Mouse (Mus musculus) myocyte (in vitro differentiated cells): ENCODE data around the gene Actl11. TPM values are rescaled to one million over a fixed set of nuclear protein-coding genes. Genes with fewer than 3 reads are reported as not detected.

ENCODE experiments used
- H3K27me3 ChIP-seq: one replicate; pipeline ENCODE4 v1.6.1; 2011; ENCODE audit not compliant: control insufficient read depth, insufficient read depth, insufficient read length
- H3K36me3 ChIP-seq: one replicate; pipeline ENCODE4 v1.6.1; 2011; ENCODE audit not compliant: control insufficient read depth, insufficient read depth
- H3K4me2 ChIP-seq: one replicate; pipeline ENCODE4 v1.6.1; 2011; ENCODE audit warnings: low read depth, control low read depth
- H3K4me3 ChIP-seq: one replicate; pipeline ENCODE4 v1.5.1; 2011; ENCODE audit warnings: mild to moderate bottlenecking, control low read depth, moderate library complexity
- H3K79me2 ChIP-seq: one replicate; pipeline ENCODE4 v1.6.1; 2011; ENCODE audit not compliant: control insufficient read depth, insufficient read depth
- H3ac ChIP-seq: one replicate; pipeline ENCODE4 v1.6.1; 2011; ENCODE audit not compliant: control insufficient read depth, insufficient read length
- CEBPB ChIP-seq: IDR thresholded peaks from 2 replicates; pipeline ENCODE4 v1.6.1; 2011; ENCODE audit warnings: mild to moderate bottlenecking, moderate library complexity; ENCODE audit not compliant: poor library complexity, insufficient read depth, severe bottlenecking
- E2F4 ChIP-seq: IDR thresholded peaks from one replicate; pipeline ENCODE4 v1.6.1; 2011; ENCODE audit warnings: mild to moderate bottlenecking, control low read depth, moderate library complexity; ENCODE audit not compliant: insufficient read depth
- MAX ChIP-seq: IDR thresholded peaks from one replicate; pipeline ENCODE4 v1.6.1; 2011; ENCODE audit warnings: low read depth, mild to moderate bottlenecking, control low read depth
- MYOD1 ChIP-seq, 3 experiments: IDR thresholded peaks; one replicate each; pipeline ENCODE4 v1.6.1; 2011; ENCODE audit warnings: control low read depth in 2 of 3, low read depth in 2 of 3, mild to moderate bottlenecking in 2 of 3, moderate library complexity in 1 of 3; ENCODE audit not compliant: insufficient read length in 2 of 3, control insufficient read depth in 1 of 3
- MYOG ChIP-seq, 3 experiments: IDR thresholded peaks; one replicate each; pipeline ENCODE4 v1.6.1; 2011; ENCODE audit warnings: control low read depth in 2 of 3, low read depth in 2 of 3, mild to moderate bottlenecking in 2 of 3; ENCODE audit not compliant: insufficient read length in 2 of 3, control insufficient read depth in 1 of 3, insufficient read depth in 1 of 3
- POLR2A ChIP-seq: IDR thresholded peaks from one replicate; pipeline ENCODE4 v1.6.1; 2011; ENCODE audit warnings: low read depth, mild to moderate bottlenecking, control low read depth, moderate library complexity; ENCODE audit not compliant: insufficient read length
- POLR2AphosphoS2 ChIP-seq: IDR thresholded peaks from one replicate; pipeline ENCODE4 v1.6.1; 2011; ENCODE audit warnings: low read depth, control low read depth; ENCODE audit not compliant: insufficient read length
- REST ChIP-seq: IDR thresholded peaks from one replicate; pipeline ENCODE4 v1.6.1; 2011; ENCODE audit warnings: mild to moderate bottlenecking, control low read depth, moderate library complexity; ENCODE audit not compliant: insufficient read depth, insufficient read length
- SRF ChIP-seq: IDR thresholded peaks from one replicate; pipeline ENCODE4 v1.6.1; 2011; ENCODE audit warnings: low read depth; ENCODE audit not compliant: control insufficient read depth, insufficient read length
- TCF12 ChIP-seq: IDR thresholded peaks from one replicate; pipeline ENCODE4 v1.6.1; 2011; ENCODE audit warnings: mild to moderate bottlenecking, control low read depth; ENCODE audit not compliant: poor library complexity, insufficient read depth, severe bottlenecking
- TCF3 ChIP-seq: IDR thresholded peaks from one replicate; pipeline ENCODE4 v1.6.1; 2011; ENCODE audit warnings: low read depth, control low read depth; ENCODE audit not compliant: insufficient read length
- USF1 ChIP-seq: IDR thresholded peaks from one replicate; pipeline ENCODE4 v1.6.1; 2011; ENCODE audit warnings: low read depth, mild to moderate bottlenecking, control low read depth, moderate library complexity
- polyA plus RNA-seq: library from polyadenylated mRNA; unstranded; fragments of >200 nt; fragmentation: generic; extraction: Trizol; gene quantifications from one replicate; pipeline ENCODE4 v1.2.1, GENCODE M21; 2012; ENCODE audit warnings: missing spikeins

Actl11 gene
- polyA plus RNA-seq, 1 experiment, result not detected

DNA sequence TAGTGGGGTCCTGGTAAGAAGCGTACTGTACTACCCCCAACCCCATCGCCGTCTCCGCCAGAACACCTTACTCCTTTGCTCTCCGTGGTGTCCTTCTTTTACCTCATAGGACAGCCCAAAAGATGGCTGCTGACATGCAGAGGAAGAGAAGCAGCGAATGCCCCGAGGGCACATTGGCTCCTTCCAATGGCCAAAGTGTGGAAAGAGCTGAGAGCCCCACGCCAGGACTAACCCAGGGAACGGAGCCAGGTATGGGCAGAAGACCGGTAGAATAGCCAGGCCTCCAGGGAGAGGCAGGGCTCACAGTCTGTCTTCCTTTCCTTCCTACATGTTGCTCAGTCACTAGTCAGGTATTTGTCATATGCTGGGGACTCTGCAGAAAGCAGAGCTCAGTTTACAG is 29.7 kb upstream of the Actl11 start:
- Histone ChIP-seq H3K27me3 (no peaks in the 10 kb centered on the region), H3K79me2 (no peaks in the 10 kb centered on the region), H3K4me2 (no peak overlapping the region)

DNA sequence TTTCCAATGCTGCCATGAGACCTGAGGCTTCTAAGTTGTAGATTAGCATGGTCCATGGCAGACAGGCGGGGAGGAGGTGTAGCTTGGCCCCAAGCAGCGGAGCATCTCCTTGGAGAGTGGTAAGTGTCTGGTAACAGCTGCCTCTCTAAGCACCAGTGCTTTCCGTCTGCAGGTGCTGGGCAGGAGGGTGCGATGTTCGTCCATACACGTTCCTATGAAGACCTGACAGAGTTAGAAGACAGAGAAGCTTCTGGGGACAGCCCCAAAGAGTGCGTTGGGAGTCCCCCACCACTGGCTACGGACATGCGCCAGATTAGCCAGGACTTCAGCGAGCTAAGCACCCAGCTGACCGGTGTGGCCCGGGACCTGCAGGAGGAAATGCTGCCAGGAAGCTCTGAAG is 28.4 kb upstream of the Actl11 start:
- Histone ChIP-seq H3K4me2 (no peak overlapping the region), H3K27me3 (no peaks in the 10 kb centered on the region), H3K4me3 (no peak overlapping the region), H3K79me2 (no peaks in the 10 kb centered on the region), H3K36me3 (no peaks in the 10 kb centered on the region), H3ac (no peak overlapping the region)
- no peak for TF ChIP-seq E2F4
- no peak for TF ChIP-seq MYOG (IDR thresholded peaks at IDR 0.05; ENCODE audit: control insufficient read depth in 1 of 3, insufficient read depth in 1 of 3, insufficient read length in 2 of 3, low read depth in 2 of 3)
- TF ChIP-seq CEBPB, result no peak
- no peak for TF ChIP-seq POLR2A
- no peak for TF ChIP-seq TCF12
- TF ChIP-seq MYOD1 (IDR thresholded peaks at IDR 0.05; ENCODE audit: control insufficient read depth in 1 of 3, insufficient read length in 2 of 3, low read depth in 2 of 3), result no peak
- TF ChIP-seq TCF3, result no peak
- no peak for TF ChIP-seq USF1
- no peak for TF ChIP-seq MAX

More for the DNA sequence above, 29.7 kb upstream of the Actl11 start:
- Histone ChIP-seq H3ac (no peak overlapping the region), H3K36me3 (no peaks in the 10 kb centered on the region), H3K4me3 (no peak overlapping the region)
- TF ChIP-seq MYOD1 (IDR thresholded peaks at IDR 0.05; ENCODE audit: control insufficient read depth in 1 of 3, insufficient read length in 2 of 3, low read depth in 2 of 3) (no peak), TCF12 (no peak), REST (no peak), MAX (no peak), CEBPB (no peak), POLR2A (no peak), MYOG (IDR thresholded peaks at IDR 0.05; ENCODE audit: control insufficient read depth in 1 of 3, insufficient read depth in 1 of 3, insufficient read length in 2 of 3, low read depth in 2 of 3) (no peak), POLR2AphosphoS2 (no peak), E2F4 (no peak), USF1 (no peak), SRF (no peak), TCF3 (no peak)

DNA sequence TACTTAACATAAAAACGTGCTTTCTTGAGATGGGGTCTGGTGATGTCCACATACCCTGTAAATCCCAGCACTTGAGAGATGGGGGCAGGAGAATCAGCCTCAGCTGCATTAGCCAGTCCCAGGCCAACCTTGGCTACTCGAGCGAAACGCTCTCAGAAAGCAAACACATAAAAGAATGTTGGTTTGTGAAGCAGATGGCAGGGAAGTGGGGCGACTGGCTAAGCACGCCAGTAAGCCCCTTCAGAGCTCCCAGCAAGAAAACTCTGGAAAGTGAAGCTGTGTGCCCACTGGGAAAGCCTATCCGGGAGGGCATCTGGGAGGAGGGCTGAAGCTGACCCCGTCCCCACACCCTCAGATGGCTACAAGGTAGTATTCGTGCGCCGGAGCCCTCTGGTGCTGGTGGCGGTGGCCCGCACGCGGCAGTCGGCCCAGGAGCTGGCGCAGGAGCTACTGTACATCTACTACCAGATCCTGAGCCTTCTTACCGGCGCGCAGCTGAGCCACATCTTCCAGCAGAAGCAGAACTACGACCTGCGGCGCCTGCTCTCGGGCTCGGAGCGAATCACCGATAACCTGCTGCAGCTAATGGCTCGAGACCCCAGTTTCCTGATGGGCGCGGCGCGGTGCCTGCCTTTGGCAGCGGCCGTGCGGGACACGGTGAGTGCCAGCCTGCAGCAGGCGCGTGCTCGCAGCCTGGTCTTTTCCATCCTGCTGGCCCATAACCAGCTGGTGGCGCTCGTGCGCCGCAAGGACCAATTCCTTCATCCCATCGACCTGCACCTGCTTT is 27.2 kb upstream of the Actl11 start:
- H3K79me2 ChIP-seq, result no peaks in the 10 kb centered on the region
- no peaks in the 10 kb centered on the region for H3K27me3 ChIP-seq
- TF ChIP-seq MYOG (IDR thresholded peaks at IDR 0.05; ENCODE audit: control insufficient read depth in 1 of 3, insufficient read depth in 1 of 3, insufficient read length in 2 of 3, low read depth in 2 of 3), result no peak
- no peak for TF ChIP-seq POLR2A
- no peak for TF ChIP-seq E2F4
- TF ChIP-seq TCF12, result no peak
- TF ChIP-seq MAX, result no peak
- TF ChIP-seq REST, result no peak
- no peak for TF ChIP-seq CEBPB
- no peak for TF ChIP-seq TCF3
- no peak for TF ChIP-seq USF1
- no peak for TF ChIP-seq SRF
- no peak for TF ChIP-seq POLR2AphosphoS2
- no peak for TF ChIP-seq MYOD1 (IDR thresholded peaks at IDR 0.05; ENCODE audit: control insufficient read depth in 1 of 3, insufficient read length in 2 of 3, low read depth in 2 of 3)
- no peak overlapping the region for H3K4me3 ChIP-seq
- H3K4me2 ChIP-seq, result no peak overlapping the region
- H3ac ChIP-seq, result no peak overlapping the region
- H3K36me3 ChIP-seq, result no peaks in the 10 kb centered on the region

DNA sequence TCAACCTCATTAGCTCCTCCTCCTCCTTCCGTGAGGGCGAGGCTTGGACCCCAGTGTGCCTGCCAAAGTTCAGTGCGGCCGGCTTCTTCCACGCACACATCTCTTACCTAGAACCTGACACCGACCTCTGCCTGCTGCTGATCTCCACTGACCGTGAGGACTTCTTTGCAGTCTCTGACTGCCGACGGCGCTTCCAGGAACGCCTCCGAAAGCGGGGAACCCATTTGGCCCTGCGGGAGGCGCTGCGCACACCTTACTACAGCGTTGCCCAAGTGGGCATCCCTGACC is 26.7 kb upstream of the Actl11 start:
- Histone ChIP-seq H3K27me3 (no peaks in the 10 kb centered on the region), H3K36me3 (no peaks in the 10 kb centered on the region), H3ac (no peak overlapping the region), H3K79me2 (no peaks in the 10 kb centered on the region), H3K4me2 (no peak overlapping the region), H3K4me3 (no peak overlapping the region)
- TF ChIP-seq TCF12 (no peak), E2F4 (no peak), CEBPB (no peak), TCF3 (no peak), USF1 (no peak), MAX (no peak), REST (no peak), MYOG (IDR thresholded peaks at IDR 0.05; ENCODE audit: control insufficient read depth in 1 of 3, insufficient read depth in 1 of 3, insufficient read length in 2 of 3, low read depth in 2 of 3) (no peak), MYOD1 (IDR thresholded peaks at IDR 0.05; ENCODE audit: control insufficient read depth in 1 of 3, insufficient read length in 2 of 3, low read depth in 2 of 3) (no peak), POLR2A (no peak), POLR2AphosphoS2 (no peak), SRF (no peak)

DNA sequence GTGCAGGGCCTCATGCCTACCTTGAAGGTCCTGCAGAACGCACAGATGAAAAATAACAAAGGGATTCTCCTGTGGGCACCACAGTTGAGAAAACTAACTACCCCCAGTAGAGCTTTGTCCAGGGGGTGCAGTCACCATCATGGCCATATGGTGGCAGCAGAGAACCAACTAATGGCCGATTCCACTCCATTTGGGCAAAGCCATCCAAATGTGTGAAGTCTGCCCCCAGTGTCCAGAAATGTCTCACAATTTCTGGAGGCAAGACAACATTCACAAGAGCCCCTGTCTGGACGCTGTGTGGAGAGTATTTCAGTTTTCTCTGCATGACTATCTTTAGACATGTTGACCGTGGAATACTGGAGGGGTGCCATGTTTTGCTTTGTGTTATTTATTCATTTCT is 23.5 kb upstream of the Actl11 start:
- no peaks in the 10 kb centered on the region for H3K79me2 ChIP-seq
- no peaks in the 10 kb centered on the region for H3K36me3 ChIP-seq
- peak overlapping the region; percentile 13 for H3K4me2 ChIP-seq
- H3K27me3 ChIP-seq, result no peaks in the 10 kb centered on the region
- H3K4me3 ChIP-seq, result no peak overlapping the region
- no peak overlapping the region for H3ac ChIP-seq
- TF ChIP-seq SRF (peak; percentile 29), MYOG (IDR thresholded peaks at IDR 0.05; ENCODE audit: control insufficient read depth in 1 of 3, insufficient read depth in 1 of 3, insufficient read length in 2 of 3, low read depth in 2 of 3) (no peak), POLR2AphosphoS2 (no peak), USF1 (no peak), CEBPB (no peak), REST (no peak), MAX (no peak), POLR2A (no peak)
